Mouse (Mus musculus) liver, adult 2 months (tissue): ENCODE measurements at regions not wholly inside any gene's neighbourhood (a gene's known extent, or its start where the extent isn't known, plus 50 kb on each side); places are given as distances from the start of the nearest gene placed in this dataset.

Experiments
- CTCF ChIP-seq: fragments of 200-500 bp; IDR thresholded peaks from 2 replicates; pipeline ENCODE4 v1.5.1; 2011; ENCODE audit warnings: low read depth, low read length, control low read depth
- POLR2A ChIP-seq: fragments of 200-500 bp; IDR thresholded peaks from 2 replicates; pipeline ENCODE4 v1.6.1; 2011; ENCODE audit warnings: low read length, control low read depth; ENCODE audit not compliant: insufficient read depth; ENCODE audit errors: extremely low read depth

- TF ChIP-seq POLR2A (no peak), CTCF (no peak)
Measured at GRCm38 (mm10) chrX:50569087-50569486, 140.8 kb upstream of the Olfr1324 start.
